Mouse (Mus musculus): ENCODE measurements around the gene Rslcan18.
"Not testable (repeated sequence)": the region's sequence is repeated elsewhere in the genome, so short reads cannot be mapped to it uniquely, and the experiment has no call there.

DNA sequence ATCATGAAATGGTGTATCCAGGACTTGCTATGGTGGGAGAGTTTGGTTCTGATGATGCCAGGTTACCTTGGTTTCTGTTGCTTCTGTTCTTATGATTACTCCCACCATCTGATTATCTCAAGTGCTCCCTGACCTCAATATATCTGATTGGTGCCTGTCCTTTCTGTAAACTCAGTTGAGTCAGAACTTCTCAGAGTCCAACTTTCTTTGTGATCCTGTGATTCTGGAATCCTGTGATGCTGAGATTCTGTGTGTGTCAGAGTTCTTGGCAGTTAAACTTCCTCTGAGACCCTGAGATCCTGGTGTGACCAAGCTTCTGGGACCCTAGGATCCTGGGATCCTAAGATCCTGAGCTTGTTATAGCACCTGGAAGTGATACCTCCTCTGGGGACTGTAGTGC is 5.3 kb upstream of the Rslcan18 start, which contains the start of gene Zfp759:
- TF ChIP-seq CTCF (IDR thresholded peaks at IDR 0.05; ENCODE audit: borderline replicate concordance, insufficient read depth, low read depth, low read length); POLR2A (IDR thresholded peaks at IDR 0.05; ENCODE audit: borderline replicate concordance, insufficient read depth, low read length): not testable (repeated sequence)
